Mouse (Mus musculus) megakaryocyte-erythroid progenitor cell, adult 5-6 weeks (primary cell): ENCODE measurements at regions not wholly inside any gene's neighbourhood (a gene's known extent, or its start where the extent isn't known, plus 50 kb on each side); places are given as distances from the start of the nearest gene placed in this dataset.

ENCODE experiments used
- ATAC-seq: replicated peaks from 2 replicates; pipeline ENCODE4 v1.8.0; 2016; ENCODE audit warnings: mild to moderate bottlenecking, inconsistent platforms; ENCODE audit not compliant: severe bottlenecking, poor library complexity, low FRiP score, low TSS enrichment

DNA sequence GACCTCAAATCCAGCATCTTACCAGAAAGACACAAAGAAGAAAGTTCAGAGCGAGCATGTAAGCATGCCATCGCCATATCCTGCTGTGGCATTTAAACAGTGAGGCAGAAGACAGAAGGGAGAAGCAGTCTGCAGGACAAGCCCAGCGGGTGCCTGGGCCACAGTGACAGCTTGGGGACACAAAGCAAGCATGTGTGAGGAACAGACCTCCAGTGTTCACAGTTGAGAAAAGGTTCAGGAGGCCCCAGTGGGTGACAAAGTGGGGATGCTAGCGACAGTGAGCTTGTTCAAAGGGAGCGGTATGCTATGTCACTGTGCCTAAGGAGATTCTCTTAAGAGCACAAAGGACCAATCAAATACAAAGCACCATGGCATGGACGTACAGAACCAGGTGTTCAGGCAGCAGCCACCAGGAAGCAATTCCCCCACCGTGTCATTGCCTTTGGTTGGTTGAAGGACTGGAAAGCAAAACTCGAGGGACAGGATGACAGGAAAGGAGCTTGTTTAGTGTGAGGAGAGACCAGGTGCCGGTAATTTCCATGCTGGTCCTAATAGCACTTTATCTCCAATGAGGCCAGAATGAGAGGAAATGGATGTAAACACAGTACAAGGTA is 77.9 kb upstream of the Arhgap21 start:
- no peak for ATAC-seq

DNA sequence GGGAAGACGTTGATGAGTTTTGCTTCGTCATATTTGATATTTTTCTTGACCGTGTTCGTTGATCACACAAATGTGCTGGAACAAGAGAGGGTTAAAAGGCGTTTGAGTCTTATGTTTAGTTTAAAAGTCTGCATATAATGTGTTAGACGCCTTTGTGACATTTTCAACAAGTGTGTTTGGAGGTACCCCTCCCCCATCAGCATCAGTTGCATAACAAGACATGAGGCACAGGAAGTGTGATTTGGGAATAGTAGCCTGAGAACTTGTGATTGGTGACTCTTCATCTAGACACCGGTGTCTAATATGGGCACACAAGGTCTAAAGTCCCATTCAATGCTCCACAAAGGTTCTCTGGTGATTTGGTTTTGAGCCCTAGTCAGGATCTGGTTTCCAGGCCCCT is 76.1 kb upstream of the Arhgap21 start:
- no peak for ATAC-seq

DNA sequence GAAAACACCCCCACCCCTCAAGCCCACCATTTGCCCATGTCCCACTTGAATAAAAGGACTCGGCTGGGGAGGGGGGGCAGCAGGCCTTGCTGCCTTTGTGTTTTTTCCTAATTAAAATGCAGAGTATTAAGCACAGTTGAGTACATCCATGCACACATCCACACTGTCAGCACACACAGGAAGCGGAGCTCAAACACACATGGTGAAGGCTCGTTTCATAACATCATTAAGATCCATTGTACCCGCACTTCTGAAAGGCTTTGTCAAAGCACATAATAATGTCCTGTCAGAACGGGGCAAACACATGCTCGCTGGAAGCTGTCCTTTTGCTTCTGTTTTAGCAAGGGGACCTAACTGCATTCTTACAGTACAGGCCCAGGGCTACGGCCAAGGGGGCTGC is 75.3 kb upstream of the Arhgap21 start:
- ATAC-seq = no peak

DNA sequence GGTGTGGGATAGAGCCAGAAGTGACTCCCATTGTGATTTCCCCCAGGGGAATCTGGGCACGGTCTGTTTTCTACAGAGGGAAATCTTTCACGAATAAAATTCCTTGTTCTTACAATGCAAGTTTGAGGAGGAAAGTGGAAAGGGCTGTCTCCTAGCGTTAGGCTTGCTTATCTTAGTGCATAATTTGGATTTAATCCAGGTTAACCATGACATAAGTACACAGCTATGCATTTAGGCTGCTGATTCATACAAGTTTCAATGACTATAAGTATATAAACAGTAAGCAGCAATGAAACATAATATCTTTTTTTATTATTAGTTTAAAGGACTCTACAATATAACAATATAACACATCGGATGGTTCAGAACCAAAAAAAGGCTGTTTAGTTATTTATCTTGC is 74.6 kb upstream of the Arhgap21 start:
- ATAC-seq = no peak

DNA sequence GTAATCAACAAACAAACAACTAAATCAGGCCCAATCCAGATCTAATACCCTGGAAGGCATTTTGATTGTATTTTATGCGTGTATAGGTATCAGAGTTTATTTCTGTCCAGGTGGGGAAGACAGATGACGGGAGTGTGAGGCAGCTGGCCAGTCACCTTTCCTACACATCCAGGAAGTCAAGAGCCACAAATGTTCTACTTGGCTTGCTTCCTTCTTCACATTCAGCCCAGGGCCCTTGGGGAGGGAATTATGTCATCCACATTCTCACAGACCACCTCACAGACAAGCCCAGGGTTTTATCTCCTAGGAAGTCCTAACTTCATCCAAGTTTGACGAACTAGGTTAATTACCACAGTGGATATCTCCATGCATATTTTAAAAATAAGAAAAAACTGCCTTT is 68.9 kb upstream of the Arhgap21 start:
- no peak for ATAC-seq

DNA sequence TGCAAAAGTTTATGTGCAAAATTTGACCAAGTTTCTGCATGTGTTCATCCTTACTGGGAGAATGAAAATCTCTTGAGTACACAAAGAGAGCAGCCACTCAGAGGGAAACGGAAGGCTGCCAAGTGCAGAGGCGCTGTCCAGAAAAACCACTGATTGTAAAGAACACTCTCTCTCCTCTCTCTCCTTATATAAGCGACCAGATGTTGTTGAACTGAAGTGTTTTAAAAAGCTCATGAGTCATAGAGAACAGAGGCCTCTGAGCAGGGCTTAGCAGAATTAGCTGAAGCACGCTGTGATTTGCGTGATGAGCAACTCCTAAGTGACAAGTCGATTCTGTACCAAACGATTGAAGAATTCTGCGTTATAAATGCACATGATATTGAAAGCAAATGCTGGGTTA is 68.5 kb upstream of the Arhgap21 start:
- no peak for ATAC-seq

DNA sequence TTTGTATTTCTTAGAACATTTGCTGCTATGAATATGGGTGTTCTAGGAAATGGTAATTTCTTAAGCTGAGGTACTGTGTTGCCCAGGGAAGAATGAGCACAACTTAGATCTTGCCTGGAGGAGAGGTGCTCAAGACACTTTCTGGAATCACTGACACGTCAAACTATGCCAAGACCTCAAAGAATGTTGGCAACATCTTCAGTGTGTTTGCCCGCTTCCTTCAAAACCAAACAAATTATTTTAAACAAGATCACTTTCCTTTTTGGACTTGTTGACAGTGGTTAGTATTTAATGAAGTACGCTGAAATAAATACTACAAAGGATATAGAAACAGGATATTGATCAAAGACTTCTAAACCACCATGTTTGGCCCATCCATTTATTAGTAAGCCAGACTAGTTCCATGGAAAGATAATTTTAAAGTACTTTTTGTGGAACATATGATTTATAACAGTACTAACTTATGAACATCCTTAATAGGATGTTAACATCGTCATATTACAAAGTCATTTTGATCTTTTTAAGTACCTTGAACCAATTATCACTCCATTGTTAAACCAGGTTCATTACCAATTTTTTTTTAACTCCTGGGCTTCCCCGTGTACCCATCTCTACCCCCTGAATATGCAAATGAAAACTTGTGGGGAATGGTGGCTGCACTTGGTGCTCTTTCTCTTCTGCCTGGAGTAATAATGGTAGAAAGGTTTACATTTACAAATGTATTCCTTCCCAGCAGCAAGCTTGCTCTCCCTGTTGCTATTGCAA is 67.4 kb upstream of the Arhgap21 start:
- no peak for ATAC-seq

DNA sequence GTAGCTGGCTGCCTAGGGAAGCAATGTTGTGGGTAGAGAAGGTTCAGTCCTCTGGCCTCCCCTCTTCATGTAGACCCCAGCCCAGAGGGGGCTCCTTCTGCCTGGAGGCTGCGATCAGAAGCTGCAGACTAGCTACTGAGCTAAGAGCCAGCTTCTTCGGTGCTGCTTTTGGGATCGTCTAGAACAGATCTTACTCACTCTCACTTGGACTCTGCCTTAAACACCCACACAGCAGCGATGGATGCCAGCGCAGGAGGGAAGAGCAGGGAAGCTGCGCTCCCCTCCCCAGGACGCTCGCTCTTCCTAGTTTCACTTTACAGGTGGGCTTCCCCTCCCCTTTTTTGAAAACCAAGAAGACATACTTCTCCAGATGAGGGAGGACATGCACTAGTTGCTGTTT is 66.0 kb upstream of the Arhgap21 start:
- no peak for ATAC-seq

DNA sequence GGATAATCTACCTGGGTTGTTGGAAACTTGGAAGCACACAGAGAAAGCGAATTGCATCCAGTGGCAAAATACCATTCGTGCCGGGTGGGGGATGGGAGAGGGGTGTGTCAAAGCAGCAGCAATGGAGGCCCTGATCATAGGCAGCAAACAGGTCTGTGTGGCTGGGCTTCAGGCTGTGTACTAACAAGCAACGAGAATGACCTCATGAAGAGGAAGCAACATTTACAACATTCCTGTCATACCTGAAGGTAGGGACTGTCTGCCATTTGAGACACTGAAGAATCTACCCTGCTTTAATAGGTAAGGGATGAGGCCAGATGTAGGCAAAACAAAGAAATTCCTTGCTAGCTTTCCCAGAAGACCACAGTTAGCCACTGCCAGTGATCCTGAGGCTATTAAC is 62.0 kb upstream of the Arhgap21 start:
- no peak for ATAC-seq

DNA sequence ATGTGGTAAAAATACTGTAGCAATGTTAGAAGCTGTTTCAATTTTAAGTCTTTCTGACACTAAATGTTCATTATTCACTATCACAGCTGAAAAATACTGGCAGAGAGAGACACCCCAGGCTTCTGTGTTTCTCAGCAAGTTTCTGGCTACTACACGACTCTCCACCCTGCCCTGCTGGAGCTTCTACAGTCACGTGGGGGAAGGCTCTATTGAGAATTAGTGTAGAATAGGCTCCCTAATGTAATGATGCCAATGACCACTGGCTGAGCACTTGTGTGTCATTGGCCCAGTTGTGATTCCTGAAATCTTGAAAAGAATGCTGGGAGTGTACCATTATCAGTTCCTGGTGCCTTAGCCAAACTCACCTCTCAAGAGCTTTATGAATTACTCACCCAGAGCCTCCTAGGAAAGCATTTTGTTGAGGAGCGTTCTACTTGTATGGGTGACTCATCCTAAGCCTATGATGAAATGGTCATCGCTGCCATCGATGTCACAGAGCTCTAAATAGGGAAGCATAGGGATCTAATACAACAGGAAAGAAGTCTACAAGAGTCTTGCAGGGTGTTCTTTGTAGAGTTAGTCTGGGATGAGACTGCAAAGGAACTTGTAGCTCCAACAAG is 60.8 kb upstream of the Arhgap21 start:
- ATAC-seq = no peak

DNA sequence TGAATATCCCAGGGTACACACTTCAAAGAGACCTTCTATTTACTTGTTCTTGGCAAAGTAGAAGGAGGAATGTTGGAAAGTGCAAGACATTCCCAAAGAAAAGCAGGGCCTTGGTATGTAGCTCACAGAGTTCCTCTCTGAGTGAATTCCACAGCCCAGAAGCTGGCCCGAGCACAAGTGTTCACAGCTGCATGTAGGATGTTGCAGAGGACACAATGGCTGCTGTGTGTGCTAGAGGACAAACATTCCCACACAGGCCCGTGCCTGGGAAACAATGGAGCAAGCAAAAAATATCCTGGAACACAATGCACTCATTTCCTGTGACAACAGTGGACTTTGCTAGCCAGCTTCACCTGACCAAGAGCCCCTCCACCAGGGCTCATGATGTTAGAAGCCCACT is 59.9 kb upstream of the Arhgap21 start:
- no peak for ATAC-seq

DNA sequence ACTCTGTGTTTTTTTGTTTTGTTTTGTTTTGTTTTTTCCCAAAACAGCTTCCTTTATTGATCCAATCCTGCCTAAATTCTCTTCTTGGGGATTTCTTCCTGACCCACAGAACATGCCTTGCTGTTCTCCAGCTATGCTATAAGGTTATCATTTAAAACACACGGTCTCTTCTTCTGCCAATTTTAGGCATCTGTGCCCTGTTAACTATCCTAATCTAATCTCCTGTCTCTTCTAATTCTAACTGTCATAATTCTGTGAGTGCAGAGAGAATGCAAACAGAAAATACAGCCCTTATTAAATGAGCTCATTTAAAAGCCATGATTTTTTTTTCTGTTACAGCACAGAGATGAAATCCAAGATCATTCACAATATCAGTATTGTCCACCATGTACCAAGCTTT is 49.9 kb upstream of the Arhgap21 start:
- ATAC-seq = peak; percentile 77
